Mouse (Mus musculus): ENCODE data around the gene Yod1. TPM values are rescaled to one million over a fixed set of nuclear protein-coding genes. Genes with fewer than 3 reads are reported as not detected.

Yod1 gene
- polyA plus RNA-seq, 1 experiment from 2014 or later = 3.4 TPM

DNA sequence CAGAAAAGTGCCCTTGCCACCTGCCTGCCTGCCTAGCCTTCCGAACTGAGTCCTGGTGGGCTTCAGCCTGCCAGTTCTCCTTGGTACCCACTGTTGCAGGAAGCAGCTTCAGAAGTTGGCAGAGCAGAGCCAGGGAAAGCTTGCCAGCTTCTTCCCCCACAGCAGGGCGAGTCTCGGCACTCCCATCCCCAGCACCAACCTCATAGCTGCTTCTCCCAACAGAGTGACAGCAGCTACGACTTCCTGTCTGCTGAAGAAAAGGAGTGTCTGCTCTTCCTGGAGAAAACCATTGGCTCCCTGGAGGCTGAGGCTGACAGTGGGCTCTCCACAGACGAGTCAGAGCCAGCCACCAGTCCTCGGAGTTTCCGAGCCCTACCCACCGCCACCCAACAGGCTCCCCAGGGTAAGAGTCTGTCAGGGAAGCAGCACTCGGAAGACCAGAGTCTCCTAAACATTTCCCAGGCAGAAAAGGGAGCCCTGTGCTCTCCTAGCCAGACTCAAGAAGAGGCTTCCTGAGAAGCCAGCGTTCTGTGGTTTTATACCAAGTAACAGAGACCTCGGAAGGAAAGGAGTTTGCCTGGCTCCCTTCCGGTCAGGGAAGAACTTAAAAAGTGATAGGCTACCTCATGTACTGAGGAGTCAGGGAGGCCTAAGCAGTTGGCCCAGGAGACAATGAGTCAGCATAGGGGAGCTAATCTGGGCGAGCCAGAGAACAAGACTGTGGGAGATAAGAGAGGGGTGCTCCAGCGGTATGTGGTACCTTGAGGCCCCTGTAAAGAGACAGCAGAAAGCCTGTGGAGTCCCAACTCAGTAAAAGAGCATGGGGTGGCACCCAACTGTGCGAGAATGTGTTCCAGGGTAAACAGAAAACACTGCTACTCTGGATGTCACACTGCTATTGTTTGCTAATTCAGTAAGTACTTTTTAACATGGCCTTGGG lies 23.9 kb downstream of the Yod1 start:
- TF ChIP-seq CTCF (IDR thresholded peaks at IDR 0.05) = no peak
- ATAC-seq (no peak), DNase-seq (ENCODE audit: low read depth, low spot score) (no peak)
- H3K27me3 ChIP-seq = no peaks in the 10 kb centered on the region
- in situ Hi-C loops (cut with MboI; ENCODE audit: low pct_unique_long_range_greater_than_20kb) = no loop called here
- CTCF ChIA-PET = no interaction called here
- POLR2A ChIA-PET = interaction anchor here (0.7 kb wide), 1 partner anchor 9 kb away, joined by 4 read pairs; the partner anchor contains the start of gene AA986860

DNA sequence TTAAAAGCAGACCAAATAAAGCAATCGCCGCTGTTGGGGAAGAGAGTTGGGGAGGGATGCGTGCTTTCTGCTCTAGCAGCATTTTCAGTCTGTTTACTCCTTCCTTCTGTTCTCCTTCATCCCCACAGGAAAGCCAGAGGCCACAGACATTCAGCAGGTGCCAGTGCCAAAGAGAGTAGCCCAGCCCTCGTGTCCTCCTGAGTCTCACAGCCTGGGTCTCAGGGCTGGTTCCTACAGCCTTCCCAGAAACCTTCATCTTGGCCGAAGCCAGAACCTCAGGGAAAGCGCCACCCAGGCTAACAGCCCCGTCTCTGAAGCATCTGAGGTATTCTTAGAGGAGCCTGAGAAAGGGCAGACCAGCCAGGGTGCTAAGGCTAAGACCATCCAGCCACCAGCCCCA lies 25.1 kb downstream of the Yod1 start:
- no peak for TF ChIP-seq CTCF (IDR thresholded peaks at IDR 0.05)
- DNase-seq (ENCODE audit: low read depth, low spot score) (no peak), ATAC-seq (no peak)
- in situ Hi-C loops (cut with MboI; ENCODE audit: low pct_unique_long_range_greater_than_20kb) = no loop called here
- no peaks in the 10 kb centered on the region for H3K27me3 ChIP-seq
- ChIA-PET POLR2A (interaction anchor here (0.6 kb wide), 1 partner anchor 23 kb away, joined by 3 read pairs; no protein-coding TSS in a partner anchor), CTCF (no interaction called here)

DNA sequence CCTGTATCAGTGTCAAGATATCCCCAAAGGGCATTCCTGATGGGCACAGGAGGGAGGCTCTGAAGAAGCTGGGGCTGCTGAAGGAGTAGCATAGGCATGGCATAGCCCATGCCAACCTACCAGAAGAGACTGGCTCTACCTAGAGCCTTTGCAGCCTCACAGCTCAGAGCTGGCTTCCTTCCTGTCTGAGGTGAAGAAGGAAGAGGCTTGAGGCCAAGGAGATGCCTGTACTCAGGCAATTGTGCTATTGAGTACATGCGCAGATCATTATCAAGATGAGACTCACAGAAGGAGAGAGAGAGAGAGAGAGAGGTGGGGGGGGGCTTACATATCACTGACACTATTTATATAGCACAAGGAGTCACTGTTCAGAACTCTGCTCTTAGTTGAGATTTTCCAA lies 26.6 kb downstream of the Yod1 start:
- in situ Hi-C loops (cut with MboI; ENCODE audit: low pct_unique_long_range_greater_than_20kb) = no loop called here
- no peak for TF ChIP-seq CTCF (IDR thresholded peaks at IDR 0.05)
- ATAC-seq = no peak
- ChIA-PET CTCF (no interaction called here), POLR2A (no interaction called here)
- no peak for DNase-seq (ENCODE audit: low read depth, low spot score)
- no peaks in the 10 kb centered on the region for H3K27me3 ChIP-seq

DNA sequence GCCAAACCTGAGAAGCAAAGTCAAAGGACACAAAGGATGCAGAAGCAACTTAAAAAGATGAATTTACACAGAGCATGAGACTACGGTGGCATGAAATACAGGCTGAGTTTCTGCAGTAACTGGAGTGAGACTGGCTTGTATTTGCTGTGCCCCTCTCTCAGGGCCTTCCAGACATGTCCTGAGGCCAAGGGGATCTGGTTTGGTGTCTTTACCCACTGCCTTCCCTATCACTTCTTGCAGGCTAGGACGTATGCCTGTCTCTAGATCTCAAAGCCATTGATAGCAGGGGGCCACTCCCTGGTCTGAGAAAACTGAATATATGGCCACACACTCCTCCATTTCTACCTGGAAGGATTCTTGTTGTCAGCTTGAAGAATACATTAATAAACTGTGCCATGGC lies 27.1 kb downstream of the Yod1 start:
- POLR2A ChIA-PET = no interaction called here
- no peaks in the 10 kb centered on the region for H3K27me3 ChIP-seq
- in situ Hi-C loops (cut with MboI; ENCODE audit: low pct_unique_long_range_greater_than_20kb) = no loop called here
- ATAC-seq (no peak), DNase-seq (ENCODE audit: low read depth, low spot score) (no peak)
- CTCF ChIA-PET = no interaction called here
- no peak for TF ChIP-seq CTCF (IDR thresholded peaks at IDR 0.05)

DNA sequence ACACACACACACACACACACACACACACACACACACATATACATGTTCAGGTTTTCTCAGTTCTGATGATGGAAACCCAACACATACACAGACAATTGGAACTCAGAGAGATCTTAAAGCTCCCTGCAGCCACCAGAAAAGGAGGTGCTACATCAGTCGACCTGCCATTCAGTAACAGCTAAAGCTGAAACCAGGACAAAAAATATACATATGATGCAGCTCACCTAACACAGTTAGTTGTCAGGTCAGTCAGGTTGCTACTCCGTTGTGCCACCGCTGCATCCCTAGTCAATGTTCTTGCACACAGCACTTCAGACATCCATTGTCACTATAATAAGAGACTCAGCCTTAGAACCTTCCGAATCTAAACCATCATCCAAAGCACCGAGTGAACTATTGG lies 27.8 kb downstream of the Yod1 start:
- DNase-seq (ENCODE audit: low read depth, low spot score) = no peak
- ChIA-PET POLR2A (no interaction called here), CTCF (interaction anchor here (1.0 kb wide), 1 partner anchor 46 kb away, joined by 3 read pairs; no protein-coding TSS in a partner anchor)
- ATAC-seq = no peak
- H3K27me3 ChIP-seq = no peaks in the 10 kb centered on the region
- no peak for TF ChIP-seq CTCF (IDR thresholded peaks at IDR 0.05)
- in situ Hi-C loops (cut with MboI; ENCODE audit: low pct_unique_long_range_greater_than_20kb) = no loop called here

DNA sequence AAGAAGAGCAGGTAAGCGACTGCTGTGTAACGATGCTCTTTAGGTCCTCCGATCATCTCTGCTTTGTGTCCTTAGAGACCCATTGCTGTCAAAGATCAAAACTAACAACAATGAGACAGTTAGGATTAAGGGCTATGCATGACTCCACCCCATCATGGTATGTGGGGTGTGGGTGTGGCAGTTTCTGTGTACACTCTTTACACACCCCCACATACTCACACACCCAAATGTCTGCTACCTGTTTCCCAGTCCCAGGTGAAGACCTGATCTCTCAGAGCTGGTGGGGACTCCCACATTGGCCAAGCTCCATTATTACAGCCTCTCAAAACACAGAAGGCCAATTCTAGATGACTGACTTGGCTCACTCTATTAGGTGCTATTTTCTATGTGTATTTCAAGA lies 28.5 kb downstream of the Yod1 start:
- no peaks in the 10 kb centered on the region for H3K27me3 ChIP-seq
- no peak for ATAC-seq
- in situ Hi-C loops (cut with MboI; ENCODE audit: low pct_unique_long_range_greater_than_20kb) = no loop called here
- ChIA-PET CTCF (no interaction called here), POLR2A (no interaction called here)
- TF ChIP-seq CTCF (IDR thresholded peaks at IDR 0.05) = no peak
- DNase-seq (ENCODE audit: low read depth, low spot score) = no peak

DNA sequence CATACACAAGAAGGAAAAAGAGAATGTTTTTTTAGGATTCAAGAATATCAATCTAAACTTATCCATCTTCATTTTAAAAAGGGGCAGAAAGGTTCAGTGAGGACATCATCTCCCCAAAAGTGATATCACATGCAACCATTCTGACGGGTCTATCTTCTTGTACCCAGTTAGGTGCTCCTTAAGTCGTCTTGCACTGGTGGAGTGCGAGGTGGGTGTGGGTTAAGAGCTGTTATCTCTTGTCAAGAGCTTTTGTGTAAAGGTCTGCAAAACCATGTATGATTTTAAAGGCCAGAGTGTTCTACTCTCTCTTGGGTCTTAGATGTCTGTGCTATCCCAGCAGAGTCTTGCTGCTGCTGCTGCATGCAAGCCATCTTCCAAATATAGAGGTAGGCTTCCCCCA lies 29.7 kb downstream of the Yod1 start:
- CTCF ChIA-PET = no interaction called here

DNA sequence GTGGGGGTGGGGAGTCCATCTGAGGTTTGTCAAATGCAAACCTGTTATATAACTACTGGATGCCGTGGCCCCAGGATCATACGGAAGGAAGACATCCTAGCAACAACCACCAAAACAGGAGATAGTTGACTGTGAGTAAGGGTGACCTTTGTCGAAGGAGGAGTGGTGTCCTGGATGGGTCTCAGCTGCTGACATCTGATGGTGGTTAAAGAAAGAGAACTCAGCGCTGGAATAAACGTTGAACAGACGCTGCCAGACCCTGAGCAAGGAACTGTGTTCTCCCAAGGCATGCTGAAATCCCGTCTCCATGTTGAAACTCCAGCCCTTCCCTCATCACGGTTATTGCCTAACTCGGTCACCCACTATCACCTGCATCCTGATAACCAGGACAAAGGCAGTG lies 42.6 kb downstream of the Yod1 start:
- in situ Hi-C loops (cut with MboI; ENCODE audit: low pct_unique_long_range_greater_than_20kb) = no loop called here
- no peak for DNase-seq (ENCODE audit: low read depth, low spot score)
- CTCF ChIA-PET = no interaction called here

More for the DNA sequence above, 29.7 kb downstream of the Yod1 start:
- in situ Hi-C loops (cut with MboI; ENCODE audit: low pct_unique_long_range_greater_than_20kb) = no loop called here
- DNase-seq (ENCODE audit: low read depth, low spot score) (no peak), ATAC-seq (no peak)
- no peaks in the 10 kb centered on the region for H3K27me3 ChIP-seq
- TF ChIP-seq CTCF (IDR thresholded peaks at IDR 0.05) = no peak
- POLR2A ChIA-PET = no interaction called here

DNA sequence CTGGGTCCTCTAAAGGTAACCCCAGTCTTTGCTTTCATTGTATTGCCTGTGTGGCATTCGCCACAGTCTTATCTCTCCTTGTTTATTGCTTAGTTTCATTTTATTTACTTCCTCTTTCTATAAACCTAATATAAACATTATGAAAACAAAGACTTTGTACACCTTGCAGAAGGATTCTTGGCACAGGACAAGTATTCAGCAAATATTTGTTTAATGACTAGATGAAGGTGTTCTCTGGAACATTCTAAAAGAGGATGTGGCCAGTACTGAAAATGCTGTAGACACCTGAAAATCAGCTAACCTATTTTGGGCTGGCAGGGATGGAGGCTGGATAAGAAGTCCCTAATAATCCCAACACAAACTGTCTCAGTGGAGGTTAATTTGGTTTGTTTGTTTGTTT lies 44.5 kb downstream of the Yod1 start:
- ChIA-PET POLR2A (no interaction called here), CTCF (no interaction called here)
- ATAC-seq = no peak

More for the DNA sequence above, 42.6 kb downstream of the Yod1 start:
- no peak for TF ChIP-seq CTCF (IDR thresholded peaks at IDR 0.05)
- H3K27me3 ChIP-seq = no peaks in the 10 kb centered on the region
- ATAC-seq = no peak
- POLR2A ChIA-PET = no interaction called here

DNA sequence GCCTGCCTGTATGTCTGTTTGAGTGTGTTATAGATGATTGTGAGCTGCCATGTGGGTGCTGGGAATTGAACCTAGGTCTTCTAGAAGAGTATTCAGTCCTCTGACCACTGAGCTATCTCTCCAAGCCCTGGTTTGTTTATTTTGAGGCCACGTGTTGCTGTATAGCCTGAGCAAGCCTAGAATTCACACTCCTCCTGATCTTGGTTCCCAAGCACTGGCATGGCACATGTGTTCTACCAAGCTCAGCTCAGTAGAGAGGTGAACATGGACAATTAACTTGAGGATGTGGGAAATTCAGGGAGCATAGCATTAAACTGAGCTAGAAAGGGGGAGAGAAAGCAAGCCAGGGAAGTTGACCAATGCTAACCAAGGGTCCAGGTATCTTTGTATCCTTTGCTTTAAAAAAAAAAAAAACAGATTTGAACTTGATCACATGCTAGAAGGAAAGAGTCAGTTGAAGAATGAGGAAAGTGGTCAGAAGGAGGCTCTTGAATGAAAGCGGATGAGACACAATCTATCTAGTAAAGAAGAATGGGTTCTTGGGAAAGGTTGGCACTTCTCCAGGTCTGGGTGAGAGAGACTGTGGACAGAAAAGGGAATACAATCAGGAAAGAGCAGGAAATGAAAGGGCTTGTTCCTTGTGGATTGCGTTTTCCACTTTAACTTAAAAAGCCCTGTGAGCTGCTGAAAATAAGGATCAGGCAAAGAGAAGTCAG lies 45.1 kb downstream of the Yod1 start:
- POLR2A ChIA-PET = no interaction called here
- H3K27me3 ChIP-seq = no peaks in the 10 kb centered on the region
- no peak for TF ChIP-seq CTCF (IDR thresholded peaks at IDR 0.05)
- CTCF ChIA-PET = interaction anchor here (0.9 kb wide), 1 partner anchor 42 kb away, joined by 3 read pairs; no protein-coding TSS in a partner anchor
- DNase-seq (ENCODE audit: low read depth, low spot score) (no peak), ATAC-seq (no peak)
- in situ Hi-C loops (cut with MboI; ENCODE audit: low pct_unique_long_range_greater_than_20kb) = no loop called here

More for the DNA sequence above, 44.5 kb downstream of the Yod1 start:
- no peak for DNase-seq (ENCODE audit: low read depth, low spot score)
- H3K27me3 ChIP-seq = no peaks in the 10 kb centered on the region
- in situ Hi-C loops (cut with MboI; ENCODE audit: low pct_unique_long_range_greater_than_20kb) = no loop called here
- TF ChIP-seq CTCF (IDR thresholded peaks at IDR 0.05) = no peak

DNA sequence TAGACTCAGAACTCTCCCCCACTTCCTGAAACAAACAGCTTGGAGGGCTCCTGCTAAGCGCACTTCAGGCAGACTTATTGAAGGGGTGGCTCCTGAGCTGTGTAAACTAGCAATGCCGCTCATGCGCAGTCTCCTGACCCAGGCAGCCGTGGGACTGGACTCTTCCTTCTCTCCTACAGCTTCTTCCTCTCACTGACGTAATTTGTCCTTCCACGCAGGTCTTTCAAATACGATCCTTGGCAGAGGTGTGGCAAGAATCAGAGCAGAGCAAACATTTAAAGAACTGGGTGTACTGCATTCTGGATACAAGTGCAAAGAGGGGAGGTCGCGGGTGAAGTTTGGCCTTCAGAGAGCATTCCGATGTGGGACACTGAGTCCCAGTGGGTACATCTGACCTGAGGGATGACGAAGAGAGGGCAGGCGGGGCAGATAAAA lies 46.9 kb downstream of the Yod1 start:
- no peak for TF ChIP-seq CTCF (IDR thresholded peaks at IDR 0.05)
- ATAC-seq = no peak
- POLR2A ChIA-PET = interaction anchor here (0.6 kb wide), 1 partner anchor 209 kb away, joined by 3 read pairs; no protein-coding TSS in a partner anchor
- CTCF ChIA-PET = no interaction called here
- no peak for DNase-seq (ENCODE audit: low read depth, low spot score)
- H3K27me3 ChIP-seq = no peaks in the 10 kb centered on the region
- in situ Hi-C loops (cut with MboI; ENCODE audit: low pct_unique_long_range_greater_than_20kb) = no loop called here

Data from Patski (cell line).